Mouse (Mus musculus): Measurements from ENCODE around the gene Fosl1.

The Fosl1 gene

DNA sequence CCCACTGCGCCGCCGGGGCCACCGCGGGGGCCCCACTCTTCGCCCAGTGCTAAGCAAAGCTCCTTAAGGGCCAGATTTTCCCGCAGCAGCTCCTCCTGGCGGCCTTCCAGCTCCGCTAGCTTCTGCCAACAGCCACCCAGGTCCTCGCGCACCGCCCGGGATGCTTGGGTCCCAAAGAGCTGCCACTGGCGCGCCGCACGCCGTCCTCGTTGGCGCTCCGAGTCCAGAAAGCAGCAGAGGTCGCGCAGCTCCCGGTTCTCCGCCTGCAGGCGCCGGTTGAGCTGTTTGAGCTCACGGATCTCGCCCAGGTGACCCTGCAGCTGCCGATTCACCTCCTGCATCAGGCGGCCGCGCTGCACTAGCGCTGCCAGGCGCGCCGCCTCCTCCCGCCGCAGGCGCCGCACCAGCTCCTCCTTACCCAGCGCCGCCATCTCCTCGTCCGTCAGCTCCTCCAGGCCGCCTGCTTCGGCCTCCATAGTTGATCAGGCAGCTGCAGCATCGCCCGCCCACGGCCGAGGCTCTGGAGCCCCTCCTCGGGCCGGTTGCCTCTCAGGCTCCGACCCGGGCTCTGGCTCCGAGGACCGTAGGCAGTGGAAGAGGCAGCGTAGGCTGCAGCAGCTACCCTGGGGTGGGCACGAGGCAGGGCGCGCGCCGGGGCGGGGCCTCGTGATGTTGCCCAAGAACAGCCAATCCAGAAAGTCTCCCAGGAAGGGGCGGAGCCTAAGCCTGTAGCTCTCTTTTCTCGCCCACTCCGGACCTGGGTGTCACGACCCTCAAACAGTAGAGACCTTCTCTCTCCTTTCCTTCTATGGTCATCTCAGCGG is 9.8 kb downstream of the Fosl1 start:
- peak; percentile 98 to 99 for DNase-seq

DNA sequence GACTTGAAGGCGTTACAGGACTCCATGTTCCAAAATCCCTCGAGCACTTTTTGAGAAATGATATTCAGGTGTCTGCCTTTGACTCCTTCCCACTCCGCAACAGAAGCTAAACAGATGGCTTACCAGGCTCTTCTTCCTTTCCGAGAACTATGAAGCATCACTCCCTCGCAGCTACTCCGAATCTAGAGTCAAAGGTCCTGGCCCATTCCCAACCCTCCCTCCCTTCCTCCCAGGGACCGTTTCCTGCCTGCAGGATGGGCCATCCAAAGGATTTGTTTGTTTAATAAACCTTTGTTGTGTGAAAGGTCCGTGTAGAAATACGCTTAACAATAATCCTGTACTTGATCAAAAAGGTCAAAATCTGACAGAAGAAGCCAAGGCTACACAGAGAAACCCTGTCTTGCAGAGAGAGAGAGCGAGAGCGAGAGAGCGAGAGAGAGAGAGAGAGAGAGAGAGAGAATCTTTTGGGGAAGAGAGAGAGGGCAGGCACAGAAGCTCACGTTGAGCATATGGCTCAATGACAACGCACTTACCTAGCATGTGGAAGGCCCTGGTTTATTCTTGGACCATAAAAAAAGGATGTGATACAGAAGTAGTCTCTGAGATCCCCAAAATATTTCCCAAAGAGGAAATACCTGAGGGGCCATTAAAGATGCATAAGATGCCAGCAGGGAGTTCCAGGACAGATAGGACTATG is 10.5 kb downstream of the Fosl1 start, which contains the start of gene Ccdc85b:
Gene Ccdc85b (minus strand): TSS at position 149 of the 697 bp plus-strand sequence.
- peak in 1 of 2 experiments; percentile 75 for DNase-seq

DNA sequence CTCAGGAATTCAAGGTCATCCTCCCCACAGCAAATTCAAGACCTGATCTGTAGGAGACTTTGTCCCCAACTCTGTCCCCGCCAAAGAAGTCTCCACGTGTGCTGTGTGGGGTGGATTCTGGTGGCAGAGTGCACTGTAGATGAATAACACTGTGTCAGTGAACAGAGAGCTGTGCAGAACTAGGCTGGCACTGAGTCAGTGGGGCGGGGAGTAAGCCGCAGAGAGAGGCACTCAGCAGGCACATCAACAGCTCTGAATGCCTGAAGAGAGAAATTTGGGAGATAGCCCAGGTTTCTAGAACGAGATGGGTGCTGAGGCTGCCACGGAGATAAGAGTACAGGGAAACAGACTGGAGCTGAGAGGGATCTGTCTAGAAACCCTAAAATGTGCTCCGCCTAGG is 11.7 kb downstream of the Fosl1 start:
- no peak for DNase-seq

DNA sequence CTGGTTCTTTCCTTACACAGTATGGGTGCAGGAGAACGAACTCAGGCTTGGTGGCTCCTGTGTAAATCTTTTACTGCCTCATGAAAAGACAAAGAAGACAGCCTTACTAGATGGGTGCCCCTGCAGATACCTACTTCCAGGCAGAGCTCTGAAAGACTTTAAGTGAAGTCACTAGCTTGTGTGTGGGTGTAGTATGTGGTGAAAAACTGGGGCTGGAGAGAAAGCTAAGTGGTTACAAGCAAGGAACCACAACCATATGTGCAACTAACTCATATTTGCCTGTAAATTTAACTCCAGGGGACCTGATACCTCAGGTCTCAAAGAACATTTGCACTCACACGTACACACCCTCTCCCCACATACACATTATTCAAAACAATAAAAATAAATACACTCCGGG is 12.5 kb downstream of the Fosl1 start:
- DNase-seq = no peak

DNA sequence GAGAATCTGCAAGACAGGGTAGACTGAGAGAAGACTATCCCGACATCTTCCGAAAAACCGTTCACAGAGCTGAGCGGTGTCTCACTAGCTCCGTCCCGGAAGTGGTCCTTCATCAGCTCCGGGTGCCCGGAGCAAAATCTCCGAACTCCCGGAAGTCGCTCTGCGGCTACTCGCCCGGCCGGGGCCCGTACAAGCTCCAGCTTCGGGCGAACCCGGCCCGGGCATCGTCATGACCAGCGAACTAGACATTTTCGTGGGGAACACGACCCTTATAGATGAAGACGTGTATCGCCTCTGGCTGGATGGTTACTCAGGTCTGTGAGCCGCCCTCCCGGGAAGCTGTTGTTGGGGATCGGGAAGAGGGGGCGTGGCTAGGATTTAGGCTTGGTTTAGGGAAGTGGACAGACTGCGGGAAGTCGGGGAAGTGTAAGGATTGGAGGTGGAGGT is 13.1 kb downstream of the Fosl1 start, which contains the start of gene Fibp:
Gene Fibp (plus strand): TSS at position 151 of the 447 bp plus-strand sequence.
- peak; percentile 91 to 94 for DNase-seq

DNA sequence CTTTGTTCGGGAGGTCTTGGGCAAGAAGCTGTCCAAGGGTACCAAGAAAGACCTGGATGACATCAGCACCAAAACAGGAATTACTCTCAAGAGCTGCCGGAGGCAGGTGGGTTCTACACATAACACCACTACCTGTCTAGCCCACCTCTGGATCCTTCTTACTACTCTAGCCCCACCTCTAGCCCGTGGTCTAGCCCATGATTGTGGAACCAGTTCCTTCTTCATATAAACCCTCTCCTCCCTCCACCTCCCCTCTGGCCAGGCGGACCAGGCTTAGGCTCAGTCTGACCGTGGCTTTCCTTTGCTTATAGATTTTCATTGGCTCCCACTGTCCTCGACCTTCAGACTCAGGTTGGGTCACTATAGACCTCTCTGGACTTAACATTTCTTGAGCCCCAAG is 14.1 kb downstream of the Fosl1 start:
- no peak for DNase-seq

DNA sequence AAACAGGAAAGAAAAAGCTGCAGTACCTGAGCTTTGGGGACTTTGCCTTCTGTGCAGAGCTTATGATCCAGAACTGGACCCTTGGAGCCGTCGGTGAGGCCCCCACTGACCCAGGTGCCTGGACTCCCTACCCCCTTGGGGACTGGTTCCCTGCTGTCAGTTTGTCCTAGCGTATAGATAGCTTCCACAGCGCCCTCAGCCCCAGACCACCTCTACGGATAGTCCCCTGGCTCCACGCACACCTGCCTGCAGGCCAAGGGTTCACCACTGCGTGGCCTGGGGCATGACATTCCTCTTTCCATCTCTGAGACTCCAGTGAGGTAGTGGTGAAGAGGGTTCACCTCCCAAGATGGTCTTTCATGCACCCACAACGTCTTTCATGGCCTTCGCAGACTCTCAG is 15.9 kb downstream of the Fosl1 start:
- DNase-seq = no peak

DNA sequence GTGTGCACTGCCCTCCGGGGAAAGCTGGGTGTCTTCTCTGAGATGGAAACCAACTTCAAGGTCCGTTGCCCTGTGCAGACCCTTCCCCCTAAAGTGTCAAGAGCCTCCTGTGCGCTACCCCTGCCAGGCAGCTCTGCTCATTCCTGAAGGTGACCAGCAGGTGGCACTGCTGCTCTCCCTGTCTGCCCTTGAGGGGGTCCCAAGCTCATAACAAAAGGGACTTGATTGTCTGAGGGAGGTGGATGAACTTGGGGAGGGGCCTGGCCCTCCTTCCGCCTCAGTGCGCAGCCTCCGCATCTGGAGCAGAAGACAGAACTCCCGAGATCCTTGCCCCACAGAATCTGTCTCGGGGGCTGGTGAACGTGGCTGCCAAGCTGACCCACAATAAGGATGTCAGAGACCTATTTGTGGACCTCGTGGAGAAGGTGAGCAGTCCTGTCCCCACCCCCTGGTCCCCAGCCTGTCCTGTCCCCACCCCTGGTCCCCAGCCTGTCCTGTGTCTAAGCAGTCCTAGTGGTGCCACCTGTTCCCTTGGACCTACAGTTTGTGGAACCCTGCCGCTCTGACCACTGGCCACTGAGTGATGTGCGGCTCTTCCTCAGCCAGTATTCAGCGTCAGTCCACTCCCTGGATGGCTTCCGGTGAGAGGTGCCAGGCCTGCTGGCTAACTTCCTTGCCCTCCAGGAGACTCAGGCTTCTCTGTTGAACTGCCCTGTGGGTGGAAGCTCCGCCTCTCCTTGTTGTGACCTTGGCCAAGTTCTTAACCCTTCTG is 16.6 kb downstream of the Fosl1 start:
- DNase-seq = peak; percentile 85 to 87

DNA sequence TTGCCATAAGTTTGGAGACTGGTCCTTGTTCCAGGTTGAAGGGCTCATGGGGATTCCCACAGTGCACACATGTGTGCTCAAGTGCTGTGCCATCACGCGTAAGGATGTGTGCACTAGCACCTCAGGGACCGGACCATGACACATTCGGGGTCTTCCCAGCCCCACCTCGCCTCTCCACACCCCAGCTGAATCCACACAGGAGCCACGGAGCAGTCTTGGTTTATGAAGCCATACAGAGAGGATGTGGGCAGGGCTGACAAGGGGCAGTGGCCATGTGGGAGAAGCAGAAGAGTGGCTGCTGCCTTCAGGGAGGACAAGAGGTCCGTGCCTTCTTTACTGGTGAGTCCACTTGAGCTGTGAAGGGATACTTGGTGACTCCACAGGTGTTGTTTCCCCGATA is 17.7 kb downstream of the Fosl1 start:
- no peak for DNase-seq

DNA sequence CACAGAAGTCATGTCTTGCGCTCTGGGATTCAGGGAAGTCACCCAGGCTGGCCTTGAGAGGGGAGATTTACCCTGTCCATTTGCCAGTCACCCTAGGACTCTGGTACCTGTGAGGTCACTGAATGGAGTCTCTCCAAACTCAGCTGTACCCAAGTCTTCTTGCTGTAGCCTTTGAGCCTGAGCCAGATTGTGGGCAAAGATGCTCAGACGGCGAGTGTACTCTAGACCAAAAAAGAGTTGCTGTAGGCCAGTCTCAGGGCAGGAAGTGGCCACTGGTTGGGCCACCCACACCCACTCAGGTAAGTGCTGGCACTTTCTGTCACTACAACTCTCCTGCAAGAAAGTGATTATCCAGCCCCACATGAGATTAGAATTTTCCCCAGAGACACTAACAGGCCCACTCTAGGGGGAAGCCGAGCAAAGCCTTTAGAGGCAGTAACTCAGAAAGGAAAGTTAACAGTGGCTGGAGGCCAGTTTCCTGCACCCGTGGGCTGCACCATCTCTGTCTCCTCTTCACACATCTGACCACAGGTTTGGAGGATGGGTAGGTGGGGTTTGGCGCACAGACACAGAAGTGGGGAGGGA is 19.7 kb downstream of the Fosl1 start:
- no peak for DNase-seq

DNA sequence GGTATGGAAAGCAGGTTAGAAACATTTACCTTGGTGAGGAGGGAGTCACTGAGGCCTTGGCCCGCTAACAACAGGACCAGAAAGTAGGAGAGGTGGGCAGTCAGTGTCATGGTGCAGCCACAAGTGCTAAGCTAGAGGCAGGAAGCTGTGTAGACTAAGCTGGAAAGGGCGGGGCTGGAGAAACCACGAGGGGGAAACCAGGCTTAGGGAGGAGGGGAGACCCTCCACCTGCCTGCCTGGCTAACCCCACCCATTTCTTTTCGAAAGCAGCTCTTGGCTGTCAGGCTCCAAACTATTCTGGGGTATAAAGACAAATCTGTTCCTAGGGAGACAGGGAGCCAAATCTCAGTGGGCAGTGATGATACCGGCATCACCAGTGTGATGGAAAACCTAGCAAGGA is 21.0 kb downstream of the Fosl1 start, which contains the start of gene Ctsw:
Gene Ctsw (minus strand): TSS at position 134 of the 400 bp plus-strand sequence.
- DNase-seq = no peak

DNA sequence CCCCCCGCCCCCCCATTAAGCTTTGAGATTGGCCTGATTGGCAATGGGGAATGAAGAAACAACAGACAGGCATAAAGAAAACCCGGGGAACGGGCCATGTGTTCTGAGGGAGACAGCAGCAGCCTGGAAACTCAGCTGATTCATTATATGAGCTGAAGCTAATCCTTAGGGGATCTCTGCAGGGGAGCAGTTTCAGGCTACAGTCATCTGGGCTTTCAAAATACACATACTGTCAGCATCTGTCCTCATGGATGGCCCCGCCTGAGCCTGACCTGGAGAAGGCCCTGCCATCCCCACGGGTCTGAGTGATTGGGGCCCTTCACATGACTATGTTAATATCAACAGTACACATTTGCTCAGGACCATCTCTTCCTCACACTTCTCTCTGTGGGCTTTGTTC is 24.5 kb downstream of the Fosl1 start:
- no peak for DNase-seq

DNA sequence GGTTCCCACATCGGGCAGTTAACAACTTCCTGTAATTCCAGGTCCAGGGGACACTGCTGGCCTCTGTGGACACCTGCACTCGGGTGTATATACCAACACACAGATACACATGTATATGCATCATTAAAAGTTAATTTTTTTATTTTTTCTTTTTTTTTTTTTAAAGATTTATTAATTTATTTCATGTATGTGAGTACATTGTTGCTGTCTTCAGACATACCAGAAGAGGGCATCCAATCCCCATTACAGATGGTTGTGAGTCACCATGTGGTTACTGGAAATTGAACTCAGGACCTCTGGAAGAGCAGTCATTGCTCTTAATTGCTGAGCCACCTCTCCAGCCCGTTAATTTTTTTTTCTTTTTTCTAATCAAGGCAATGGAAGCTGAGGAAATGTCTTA is 25.5 kb downstream of the Fosl1 start:
- no peak for DNase-seq

DNA sequence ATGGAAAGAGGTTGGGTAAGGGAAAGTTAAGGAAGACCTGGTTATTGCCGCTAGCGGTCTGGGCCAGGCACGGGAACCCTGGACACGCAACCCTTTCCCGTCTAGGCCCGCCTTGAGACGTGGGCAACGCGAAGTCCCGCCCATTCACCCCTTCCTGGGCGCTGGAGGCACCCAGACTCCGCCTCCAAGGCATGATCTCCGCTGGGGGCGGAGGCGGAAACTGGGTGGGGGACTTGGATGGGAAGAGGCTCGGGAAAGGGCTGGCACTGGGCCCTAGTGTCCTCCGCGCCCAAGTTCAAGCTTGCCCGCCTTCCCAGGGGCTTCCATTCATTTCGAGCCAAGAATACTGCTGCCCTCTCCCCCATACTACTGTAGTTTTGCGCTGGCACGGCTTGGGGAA is 26.4 kb downstream of the Fosl1 start, which contains the start of gene Efemp2:
Gene Efemp2 (plus strand): TSS at position 235 of the 400 bp plus-strand sequence.
- peak; percentile 54 to 67 for DNase-seq

DNA sequence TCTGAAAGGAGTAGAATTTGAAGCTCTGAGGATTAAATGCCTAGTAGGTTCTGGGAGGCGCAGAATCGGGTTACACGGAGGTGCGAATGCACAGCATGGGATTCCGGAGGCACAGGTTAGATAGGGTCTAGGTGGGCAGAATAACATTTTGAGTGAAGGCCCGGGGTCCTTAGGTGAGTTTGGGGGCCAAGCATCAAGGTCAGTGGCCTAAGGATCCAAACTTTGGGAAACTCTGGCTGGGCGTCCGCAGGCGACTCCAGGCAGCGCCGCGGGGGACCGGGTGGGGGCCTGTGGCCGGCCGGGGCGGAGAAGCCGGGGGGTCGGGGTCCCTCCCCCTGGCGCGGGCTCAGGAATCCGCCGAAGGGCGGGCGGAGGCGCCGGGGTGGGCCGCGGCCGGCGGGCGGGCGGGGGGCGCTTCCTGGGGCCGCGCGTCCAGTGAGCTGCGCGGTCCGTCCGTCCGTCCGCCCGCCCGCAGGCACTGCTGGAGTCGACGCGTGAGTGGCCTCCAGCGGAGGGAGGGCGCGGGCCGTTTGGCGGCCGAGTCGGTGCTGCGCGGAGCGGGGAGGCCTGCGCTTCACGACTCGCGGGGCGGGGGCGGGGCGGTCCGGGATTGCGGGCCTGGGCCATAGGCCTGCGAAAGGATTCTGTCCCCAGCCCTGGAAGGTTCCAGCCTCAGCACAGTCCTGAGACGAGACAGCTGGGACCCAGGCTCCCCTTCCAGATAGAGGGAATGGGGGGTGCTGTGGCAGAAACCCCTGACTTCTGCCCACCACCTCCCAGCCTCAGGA is 27.1 kb downstream of the Fosl1 start:
- DNase-seq = peak; percentile 63 to 66

DNA sequence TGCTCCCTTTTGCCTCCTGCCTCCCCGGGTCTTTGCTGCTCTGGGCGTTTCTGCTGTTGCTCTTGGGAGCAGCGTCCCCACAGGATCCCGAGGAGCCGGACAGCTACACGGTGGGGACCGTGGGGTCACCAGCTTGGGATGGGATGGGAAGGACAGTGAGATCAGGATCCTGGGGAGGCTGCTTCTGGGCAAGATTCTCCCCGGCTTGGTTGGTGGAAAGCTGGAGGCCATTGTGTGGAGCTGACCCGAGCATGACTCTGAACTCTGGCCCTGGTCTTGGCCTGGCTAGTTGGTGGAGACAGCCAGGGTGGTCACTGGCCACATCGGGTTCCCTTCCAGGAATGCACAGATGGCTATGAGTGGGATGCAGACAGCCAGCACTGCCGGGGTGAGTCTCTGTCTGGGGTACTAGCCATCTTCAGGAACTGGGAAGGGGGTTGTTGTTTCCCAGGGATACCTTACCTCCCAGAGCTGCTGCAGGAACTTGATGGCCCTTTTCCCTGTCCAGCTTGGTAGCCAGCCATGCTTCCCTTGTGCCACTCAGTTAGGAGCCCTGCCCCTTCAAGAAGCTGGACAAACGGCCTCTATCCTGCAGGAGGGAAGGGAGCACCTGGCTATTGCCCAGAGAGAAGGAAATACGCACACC is 27.8 kb downstream of the Fosl1 start:
- peak in 1 of 2 experiments; percentile 44 for DNase-seq

DNA sequence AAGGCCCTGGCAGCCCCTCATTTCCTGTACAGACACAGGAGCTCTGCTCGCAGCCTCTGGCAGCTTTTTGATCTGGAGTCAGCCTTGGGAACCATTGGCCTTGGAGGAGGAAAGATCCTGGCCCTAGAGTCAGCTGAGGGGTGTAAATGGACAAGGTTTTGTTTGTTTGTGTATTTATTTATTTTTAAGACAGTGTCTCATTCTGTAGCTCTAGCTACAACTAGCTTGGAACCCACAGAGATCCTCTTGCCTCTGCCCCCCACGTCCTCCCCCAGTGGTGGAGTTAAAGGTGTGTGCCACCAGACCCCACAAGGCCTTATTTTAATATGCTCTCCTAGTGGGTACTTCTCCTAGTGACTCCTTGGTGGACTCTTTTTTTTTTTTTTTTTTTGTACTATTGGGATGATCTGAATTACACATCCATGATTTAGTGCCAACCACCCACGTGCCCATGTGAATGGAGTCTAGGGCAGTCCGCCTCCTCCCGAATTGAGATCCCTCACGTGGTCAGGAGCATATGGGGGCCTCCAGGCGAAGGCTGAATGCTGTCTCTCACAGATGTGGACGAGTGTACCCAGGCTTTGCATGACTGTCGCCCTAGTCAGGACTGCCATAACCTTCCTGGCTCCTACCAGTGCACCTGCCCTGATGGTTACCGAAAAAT is 29.8 kb downstream of the Fosl1 start:
- DNase-seq = no peak

DNA sequence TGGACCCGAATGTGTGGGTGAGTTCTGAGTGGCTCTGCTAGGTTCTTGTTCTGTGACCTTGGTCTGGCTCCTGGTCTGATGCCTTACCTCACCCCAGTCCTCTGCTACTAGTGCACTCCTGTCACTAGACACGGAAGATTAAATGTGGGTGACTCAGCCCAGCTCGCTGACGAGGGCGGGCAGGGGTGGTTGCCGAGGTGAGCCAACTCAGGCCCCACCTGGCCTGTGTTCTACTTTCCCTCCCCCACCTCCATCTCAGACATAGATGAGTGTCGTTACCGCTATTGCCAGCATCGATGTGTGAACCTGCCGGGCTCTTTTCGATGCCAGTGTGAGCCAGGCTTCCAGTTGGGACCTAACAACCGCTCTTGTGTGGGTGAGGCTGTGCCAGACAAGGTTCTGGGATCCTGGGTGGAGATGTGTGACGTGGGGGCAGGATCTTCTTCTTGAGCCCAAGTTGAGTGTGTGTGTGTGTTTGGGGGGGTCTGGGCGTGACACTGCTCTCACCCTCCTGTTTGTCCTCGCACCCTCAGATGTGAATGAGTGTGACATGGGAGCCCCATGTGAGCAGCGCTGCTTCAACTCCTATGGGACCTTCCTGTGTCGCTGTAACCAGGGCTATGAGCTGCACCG is 30.4 kb downstream of the Fosl1 start:
- no peak for DNase-seq

DNA sequence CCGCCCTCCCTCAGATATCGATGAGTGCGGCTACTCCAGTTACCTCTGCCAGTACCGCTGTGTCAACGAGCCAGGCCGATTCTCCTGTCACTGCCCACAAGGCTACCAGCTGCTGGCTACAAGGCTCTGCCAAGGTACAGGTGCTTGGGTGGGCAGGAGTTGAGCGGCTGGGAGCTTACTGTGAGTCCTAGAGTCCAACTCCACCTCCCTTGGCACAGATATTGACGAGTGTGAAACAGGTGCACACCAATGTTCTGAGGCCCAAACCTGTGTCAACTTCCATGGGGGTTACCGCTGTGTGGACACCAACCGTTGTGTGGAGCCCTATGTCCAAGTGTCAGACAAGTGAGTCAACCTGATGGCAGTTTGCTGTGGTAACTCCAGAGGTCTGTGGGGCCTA is 32.7 kb downstream of the Fosl1 start:
- DNase-seq = peak in 1 of 2 experiments; percentile 36

DNA sequence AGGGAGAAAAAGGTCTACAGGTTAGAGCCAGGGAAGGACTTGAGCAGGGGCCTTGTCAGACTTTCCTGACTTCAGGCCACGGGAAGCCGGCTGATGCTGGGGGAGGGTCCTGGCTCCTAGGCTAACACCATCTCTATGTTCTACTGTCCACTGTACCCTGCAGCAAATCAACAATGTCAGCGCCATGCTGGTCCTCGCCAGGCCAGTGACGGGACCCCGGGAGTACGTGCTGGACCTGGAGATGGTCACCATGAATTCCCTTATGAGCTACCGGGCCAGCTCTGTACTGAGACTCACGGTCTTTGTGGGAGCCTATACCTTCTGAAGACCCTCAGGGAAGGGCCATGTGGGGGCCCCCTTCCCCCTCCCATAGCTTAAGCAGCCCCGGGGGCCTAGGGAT is 34.1 kb downstream of the Fosl1 start:
- DNase-seq = no peak
